Mouse (Mus musculus) hindbrain, embryonic 11.5 days (tissue): ENCODE results near the gene Brip1. TPM values are rescaled to one million over a fixed set of nuclear protein-coding genes. Genes with fewer than 3 reads are reported as not detected.

ENCODE experiments used
- ATAC-seq: fragments of 200-750 bp; cut with Nextera tagmentation; 2 replicates; pipeline ENCODE4 v1.8.0; 2017; ENCODE audit warnings: mild to moderate bottlenecking, moderate TSS enrichment, moderate library complexity; ENCODE audit not compliant: low FRiP score
- DNase-seq: peaks from one replicate; pipeline ENCODE4 v3.0.0-alpha.2; 2015; ENCODE audit warnings: low spot score
- H3K27ac ChIP-seq: fragments of 300-500 bp; sonication (generic); 2 replicates; pipeline ENCODE4 v1.5.1; 2014; ENCODE audit warnings: mild to moderate bottlenecking, low read depth, low read length
- H3K27me3 ChIP-seq: fragments of 300-500 bp; sonication (generic); 2 replicates; pipeline ENCODE4 v1.6.1; 2014; ENCODE audit warnings: mild to moderate bottlenecking, low read length, moderate library complexity, mixed read lengths; ENCODE audit not compliant: control insufficient read depth, insufficient read depth
- H3K36me3 ChIP-seq: fragments of 300-500 bp; sonication (generic); 2 replicates; pipeline ENCODE4 v1.6.1; 2014; ENCODE audit warnings: mild to moderate bottlenecking, low read length, moderate library complexity, mixed read lengths; ENCODE audit not compliant: control insufficient read depth, insufficient read depth
- H3K4me1 ChIP-seq: fragments of 300-500 bp; sonication (generic); replicated peaks from 2 replicates; pipeline ENCODE4 v1.6.1; 2014; ENCODE audit warnings: low read length, mixed read lengths; ENCODE audit not compliant: control insufficient read depth, insufficient read depth
- H3K4me2 ChIP-seq: fragments of 300-500 bp; sonication (generic); replicated peaks from 2 replicates; pipeline ENCODE4 v1.6.1; 2014; ENCODE audit warnings: mild to moderate bottlenecking, low read depth, low read length
- H3K4me3 ChIP-seq: fragments of 300-500 bp; sonication (generic); 2 replicates; pipeline ENCODE4 v1.5.1; 2014; ENCODE audit warnings: low read depth, low read length
- H3K9ac ChIP-seq: fragments of 300-500 bp; sonication (generic); 2 replicates; pipeline ENCODE4 v1.6.1; 2014; ENCODE audit warnings: low read depth, low read length
- H3K9me3 ChIP-seq: fragments of 300-500 bp; sonication (generic); 2 replicates; pipeline ENCODE4 v1.6.1; 2016; ENCODE audit warnings: low read length; ENCODE audit not compliant: control insufficient read depth
- WGBS: fragments of 180-500 bp; shearing (Covaris S2); extraction: QIAGEN DNeasy Blood & Tissue Kit; methylation state at CpG from one replicate; pipeline ENCODE4 v1.1.7; 2014; 5-methylcytosine and 5-hydroxymethylcytosine counted together
- polyA plus RNA-seq: library from polyadenylated mRNA; unstranded; fragments of >200 nt; fragmentation: Nextera tagmentation; extraction: Ambion mirVana; gene quantifications from 2 replicates; pipeline ENCODE4 v1.2.1, GENCODE M21; 2014

The Brip1 gene
- polyA plus RNA-seq, 1 experiment from 2014 or later: 7.6 TPM

GRCm38 (mm10) chr11:86088815-86089214, 112.2 kb downstream of the Brip1 start:
- Histone ChIP-seq H3K4me1 (no peaks in the 10 kb centered on the region), H3K9me3 (no peaks in the 10 kb centered on the region), H3K4me3 (no peak overlapping the region), H3K4me2 (no peak overlapping the region), H3K27me3 (no peaks in the 10 kb centered on the region), H3K27ac (no peak overlapping the region), H3K9ac (no peak overlapping the region), H3K36me3 (no peaks in the 10 kb centered on the region)
- ATAC-seq (no peak), DNase-seq (no peak)

GRCm38 (mm10) chr11:86084522-86084921, 116.5 kb downstream of the Brip1 start:
- H3K27ac ChIP-seq: no peak overlapping the region
- H3K4me2 ChIP-seq: no peak overlapping the region
- no peak for DNase-seq
- H3K27me3 ChIP-seq: no peaks in the 10 kb centered on the region
- ATAC-seq: no peak
- H3K9ac ChIP-seq: no peak overlapping the region
- H3K36me3 ChIP-seq: no peaks in the 10 kb centered on the region
- WGBS: 87% methylated on average over 4 of the region's 4 CpGs
- no peak overlapping the region for H3K4me3 ChIP-seq
- H3K9me3 ChIP-seq: no peaks in the 10 kb centered on the region
- H3K4me1 ChIP-seq: no peaks in the 10 kb centered on the region

GRCm38 (mm10) chr11:86078025-86078424, 123.0 kb downstream of the Brip1 start:
- H3K9me3 ChIP-seq: no peaks in the 10 kb centered on the region
- no peak overlapping the region for H3K4me3 ChIP-seq
- ATAC-seq (no peak), DNase-seq (no peak)
- no peak overlapping the region for H3K4me2 ChIP-seq
- no peak overlapping the region for H3K27ac ChIP-seq
- H3K36me3 ChIP-seq: 0 out of 2 replicates have a peak, but pooled peaks cover 2% of the 10 kb centered on the region
- H3K9ac ChIP-seq: no peak overlapping the region
- 91% methylated on average over 8 of the region's 8 CpGs for WGBS
- H3K4me1 ChIP-seq: no peaks in the 10 kb centered on the region
- no peaks in the 10 kb centered on the region for H3K27me3 ChIP-seq

DNA sequence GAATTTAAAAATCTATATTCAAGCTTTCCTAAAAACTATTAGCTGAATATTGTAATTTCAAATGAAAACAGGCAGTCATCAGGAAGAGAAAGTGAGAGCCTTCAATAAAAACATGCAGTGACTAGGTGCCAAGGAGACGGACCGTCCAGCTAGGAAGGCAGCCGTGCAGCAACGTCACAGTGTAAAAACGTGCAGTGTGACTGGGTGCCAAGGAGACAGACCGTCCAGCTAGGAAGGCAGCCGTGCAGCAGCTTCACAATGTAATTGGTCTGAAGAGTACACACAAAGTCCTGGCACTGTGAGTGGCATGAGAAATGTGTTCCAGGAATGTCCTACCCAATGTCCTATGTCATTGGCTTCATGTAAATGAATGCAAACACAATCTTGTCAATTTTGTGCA, 124.0 kb downstream of the Brip1 start:
- no peaks in the 10 kb centered on the region for H3K9me3 ChIP-seq
- no peak for DNase-seq
- no peaks in the 10 kb centered on the region for H3K4me1 ChIP-seq
- H3K27me3 ChIP-seq: no peaks in the 10 kb centered on the region
- 92% methylated on average over 7 of the region's 7 CpGs for WGBS
- H3K27ac ChIP-seq: no peak overlapping the region
- 0 out of 2 replicates have a peak, but pooled peaks cover 2% of the 10 kb centered on the region for H3K36me3 ChIP-seq
- H3K9ac ChIP-seq: no peak overlapping the region
- no peak overlapping the region for H3K4me3 ChIP-seq
- H3K4me2 ChIP-seq: no peak overlapping the region
- no peak for ATAC-seq

GRCm38 (mm10) chr11:86076403-86076802, 124.6 kb downstream of the Brip1 start:
- Histone ChIP-seq H3K4me1 (no peaks in the 10 kb centered on the region), H3K4me2 (no peak overlapping the region), H3K9me3 (no peaks in the 10 kb centered on the region), H3K4me3 (no peak overlapping the region), H3K9ac (no peak overlapping the region), H3K27ac (no peak overlapping the region), H3K27me3 (no peaks in the 10 kb centered on the region), H3K36me3 (0 out of 2 replicates have a peak, but pooled peaks cover 2% of the 10 kb centered on the region)
- WGBS: 95% methylated on average over 5 of the region's 5 CpGs
- ATAC-seq (no peak), DNase-seq (no peak)

GRCm38 (mm10) chr11:86075371-86075770, 125.6 kb downstream of the Brip1 start:
- DNase-seq: no peak
- WGBS: 71% methylated on average over 1 of the region's 1 CpGs

GRCm38 (mm10) chr11:86068651-86069050, 132.3 kb downstream of the Brip1 start:
- 74% methylated on average over 6 of the region's 6 CpGs for WGBS
- no peak overlapping the region for H3K4me3 ChIP-seq
- H3K9me3 ChIP-seq: no peaks in the 10 kb centered on the region
- no peaks in the 10 kb centered on the region for H3K4me1 ChIP-seq
- H3K4me2 ChIP-seq: no peak overlapping the region
- no peak for ATAC-seq
- H3K27me3 ChIP-seq: no peaks in the 10 kb centered on the region
- no peak for DNase-seq
- H3K36me3 ChIP-seq: no peaks in the 10 kb centered on the region
- no peak overlapping the region for H3K27ac ChIP-seq
- no peak overlapping the region for H3K9ac ChIP-seq

More at GRCm38 (mm10) chr11:86075371-86075770, 125.6 kb downstream of the Brip1 start:
- no peak overlapping the region for H3K4me2 ChIP-seq
- no peaks in the 10 kb centered on the region for H3K4me1 ChIP-seq
- no peaks in the 10 kb centered on the region for H3K9me3 ChIP-seq
- H3K4me3 ChIP-seq: no peak overlapping the region
- no peaks in the 10 kb centered on the region for H3K27me3 ChIP-seq
- no peak overlapping the region for H3K27ac ChIP-seq
- no peak for ATAC-seq
- 0 out of 2 replicates have a peak, but pooled peaks cover 2% of the 10 kb centered on the region for H3K36me3 ChIP-seq
- no peak overlapping the region for H3K9ac ChIP-seq

GRCm38 (mm10) chr11:86067154-86067553, 133.8 kb downstream of the Brip1 start:
- Histone ChIP-seq H3K4me3 (no peak overlapping the region), H3K27ac (no peak overlapping the region), H3K36me3 (no peaks in the 10 kb centered on the region), H3K4me1 (no peaks in the 10 kb centered on the region), H3K9me3 (no peaks in the 10 kb centered on the region), H3K9ac (no peak overlapping the region), H3K27me3 (no peaks in the 10 kb centered on the region), H3K4me2 (no peak overlapping the region)
- DNase-seq (no peak), ATAC-seq (no peak)
- WGBS: 72% methylated on average over 8 of the region's 8 CpGs

- no peaks in the 10 kb centered on the region for H3K4me1 ChIP-seq
- H3K4me2 ChIP-seq: no peak overlapping the region
- no peaks in the 10 kb centered on the region for H3K27me3 ChIP-seq
- no peaks in the 10 kb centered on the region for H3K9me3 ChIP-seq
- WGBS: 90% methylated on average over 5 of the region's 5 CpGs
- DNase-seq: no peak
- H3K36me3 ChIP-seq: no peaks in the 10 kb centered on the region
- no peak overlapping the region for H3K27ac ChIP-seq
- H3K4me3 ChIP-seq: no peak overlapping the region
- H3K9ac ChIP-seq: no peak overlapping the region
- no peak for ATAC-seq
Observed at GRCm38 (mm10) chr11:86064881-86065280, 136.1 kb downstream of the Brip1 start.
